Mouse (Mus musculus) heart, postnatal 0 days (tissue): ENCODE data around the gene Plce1.

ENCODE experiments used
- CTCF ChIP-seq: IDR thresholded peaks from 2 replicates; pipeline ENCODE4 v1.5.1; 2016; ENCODE audit warnings: antibody characterized with exemption, control low read depth, low read depth
- EP300 ChIP-seq: IDR thresholded peaks from 2 replicates; pipeline ENCODE4 v1.6.1; 2016; ENCODE audit warnings: antibody characterized with exemption, low read depth

GRCm38 (mm10) chr19:38487501-38487900 lies 6.6 kb downstream of the Plce1 start:
- no peak for TF ChIP-seq EP300
- no peak for TF ChIP-seq CTCF
